Mouse (Mus musculus) hindbrain, postnatal 0 days (tissue): ENCODE data around the gene Hoxa10. TPM values are rescaled to one million over a fixed set of nuclear protein-coding genes. Genes with fewer than 3 reads are reported as not detected.

Source experiments
- ATAC-seq: fragments of 200-750 bp; cut with Nextera tagmentation; 2 replicates; pipeline ENCODE4 v1.8.0; 2017; ENCODE audit warnings: mild to moderate bottlenecking, moderate TSS enrichment, moderate library complexity
- DNase-seq: peaks from one replicate; pipeline ENCODE4 v3.0.0-alpha.2; 2015; ENCODE audit warnings: low spot score
- H3K27ac ChIP-seq: fragments of 300-500 bp; sonication (generic); 2 replicates; pipeline ENCODE4 v1.5.1; 2014; ENCODE audit warnings: mild to moderate bottlenecking
- H3K27me3 ChIP-seq: fragments of 300-500 bp; sonication (generic); 2 replicates; pipeline ENCODE4 v1.6.1; 2014; ENCODE audit warnings: low read length, mixed read lengths; ENCODE audit not compliant: insufficient read depth
- H3K36me3 ChIP-seq: fragments of 300-500 bp; sonication (generic); 2 replicates; pipeline ENCODE4 v1.6.1; 2014; ENCODE audit warnings: low read length, mixed read lengths; ENCODE audit not compliant: insufficient read depth
- H3K4me1 ChIP-seq: fragments of 300-500 bp; sonication (generic); 2 replicates; pipeline ENCODE4 v1.6.1; 2014; ENCODE audit warnings: antibody characterized with exemption, low read length, mixed read lengths; ENCODE audit not compliant: insufficient read depth
- H3K4me2 ChIP-seq: fragments of 300-500 bp; sonication (generic); 2 replicates; pipeline ENCODE4 v1.6.1; 2014; ENCODE audit warnings: low read depth, mild to moderate bottlenecking, low read length, moderate library complexity, mixed read lengths
- H3K4me3 ChIP-seq: fragments of 300-500 bp; sonication (generic); 2 replicates; pipeline ENCODE4 v1.5.1; 2014; ENCODE audit warnings: low read length
- H3K9ac ChIP-seq: fragments of 300-500 bp; sonication (generic); replicated peaks from 2 replicates; pipeline ENCODE4 v1.6.1; 2014; ENCODE audit warnings: mild to moderate bottlenecking, low read length, moderate library complexity, mixed read lengths
- H3K9me3 ChIP-seq: fragments of 300-500 bp; sonication (generic); 2 replicates; pipeline ENCODE4 v1.6.1; 2016; ENCODE audit warnings: low read length, mixed read lengths
- CTCF ChIP-seq: IDR thresholded peaks from 2 replicates; pipeline ENCODE4 v1.5.1; 2016; ENCODE audit warnings: antibody characterized with exemption, control low read depth, low read depth
- WGBS: fragments of 180-500 bp; shearing (Covaris S2); extraction: QIAGEN DNeasy Blood & Tissue Kit; methylation state at CpG from one replicate; pipeline ENCODE4 v1.1.7; 2014; 5-methylcytosine and 5-hydroxymethylcytosine counted together
- polyA plus RNA-seq: library from polyadenylated mRNA; unstranded; fragments of >200 nt; fragmentation: Nextera tagmentation; extraction: Ambion mirVana; gene quantifications from 2 replicates; pipeline ENCODE4 v1.2.1, GENCODE M21; 2015
- total RNA-seq: library from RNA; depleted of rRNA; stranded (reverse); fragments of >200 nt; gene quantifications from 2 replicates; pipeline ENCODE4 v1.2.3, GENCODE M21; 2014

The Hoxa10 gene
- total and polyA plus RNA-seq, 2 experiments from 2014 or later: not detected

GRCm38 (mm10) chr6:52267691-52268090, 27.0 kb upstream of the Hoxa10 start:
- TF ChIP-seq CTCF: no peak
- DNase-seq (no peak), ATAC-seq (no peak)
- Histone ChIP-seq H3K36me3 (no peaks in the 10 kb centered on the region), H3K27me3 (peaks cover 92% of the 10 kb centered on the region), H3K9ac (no peak overlapping the region), H3K27ac (no peak overlapping the region), H3K4me3 (no peak overlapping the region), H3K4me1 (no peaks in the 10 kb centered on the region), H3K4me2 (no peak overlapping the region), H3K9me3 (no peaks in the 10 kb centered on the region)
- WGBS: 10% methylated on average over 3 of the region's 3 CpGs

GRCm38 (mm10) chr6:52267221-52267620, 26.6 kb upstream of the Hoxa10 start:
- ATAC-seq (no peak), DNase-seq (no peak)
- no peaks in the 10 kb centered on the region for H3K4me1 ChIP-seq
- 16% methylated on average over 5 of the region's 5 CpGs for WGBS
- H3K27ac ChIP-seq: no peak overlapping the region
- no peak for TF ChIP-seq CTCF
- no peak overlapping the region for H3K4me2 ChIP-seq
- no peak overlapping the region for H3K4me3 ChIP-seq
- no peaks in the 10 kb centered on the region for H3K36me3 ChIP-seq
- no peaks in the 10 kb centered on the region for H3K9me3 ChIP-seq
- no peak overlapping the region for H3K9ac ChIP-seq
- H3K27me3 ChIP-seq: peaks cover 92% of the 10 kb centered on the region

GRCm38 (mm10) chr6:52266666-52266985, 26.0 kb upstream of the Hoxa10 start:
- DNase-seq (no peak), ATAC-seq (no peak)
- no peak overlapping the region for H3K4me2 ChIP-seq
- peaks cover 93% of the 10 kb centered on the region for H3K27me3 ChIP-seq
- no peaks in the 10 kb centered on the region for H3K36me3 ChIP-seq
- H3K9ac ChIP-seq: no peak overlapping the region
- TF ChIP-seq CTCF: no peak
- 4% methylated on average over 9 of the region's 9 CpGs for WGBS
- no peak overlapping the region for H3K4me3 ChIP-seq
- no peaks in the 10 kb centered on the region for H3K4me1 ChIP-seq
- H3K27ac ChIP-seq: no peak overlapping the region
- H3K9me3 ChIP-seq: no peaks in the 10 kb centered on the region

GRCm38 (mm10) chr6:52265913-52266665, 25.4 kb upstream of the Hoxa10 start:
- no peak for TF ChIP-seq CTCF
- Histone ChIP-seq H3K4me1 (no peaks in the 10 kb centered on the region), H3K27me3 (peaks cover 92% of the 10 kb centered on the region), H3K4me3 (no peak overlapping the region), H3K4me2 (no peak overlapping the region), H3K27ac (no peak overlapping the region), H3K9me3 (no peaks in the 10 kb centered on the region), H3K36me3 (no peaks in the 10 kb centered on the region), H3K9ac (no peak overlapping the region)
- WGBS: 2% methylated on average over 19 of the region's 19 CpGs
- ATAC-seq (no peak), DNase-seq (no peak)

GRCm38 (mm10) chr6:52265306-52265912, 24.8 kb upstream of the Hoxa10 start:
- Histone ChIP-seq H3K27ac (no peak overlapping the region), H3K9me3 (no peaks in the 10 kb centered on the region), H3K4me1 (no peaks in the 10 kb centered on the region), H3K4me2 (no peak overlapping the region), H3K36me3 (no peaks in the 10 kb centered on the region), H3K4me3 (no peak overlapping the region), H3K27me3 (peaks cover 90% of the 10 kb centered on the region), H3K9ac (no peak overlapping the region)
- ATAC-seq (no peak), DNase-seq (no peak)
- 3% methylated on average over 18 of the region's 18 CpGs for WGBS
- no peak for TF ChIP-seq CTCF

- no peak overlapping the region for H3K9ac ChIP-seq
- H3K27me3 ChIP-seq: peaks cover 83% of the 10 kb centered on the region
- H3K36me3 ChIP-seq: no peaks in the 10 kb centered on the region
- H3K4me3 ChIP-seq: no peak overlapping the region
- 4% methylated on average over 5 of the region's 5 CpGs for WGBS
- no peak overlapping the region for H3K4me2 ChIP-seq
- no peaks in the 10 kb centered on the region for H3K4me1 ChIP-seq
- H3K9me3 ChIP-seq: no peaks in the 10 kb centered on the region
- no peak for TF ChIP-seq CTCF
- H3K27ac ChIP-seq: no peak overlapping the region
- DNase-seq: no peak
- ATAC-seq: no peak
These were observed 23.6 kb upstream of the Hoxa10 start for GRCm38 (mm10) chr6:52264106-52264790.

GRCm38 (mm10) chr6:52263321-52263585, 22.6 kb upstream of the Hoxa10 start:
- no peak overlapping the region for H3K9ac ChIP-seq
- no peak overlapping the region for H3K4me3 ChIP-seq
- WGBS: 2% methylated on average over 6 of the region's 6 CpGs
- H3K4me1 ChIP-seq: no peaks in the 10 kb centered on the region
- H3K36me3 ChIP-seq: no peaks in the 10 kb centered on the region
- H3K4me2 ChIP-seq: no peak overlapping the region
- no peak overlapping the region for H3K27ac ChIP-seq
- ATAC-seq (no peak), DNase-seq (no peak)
- no peak for TF ChIP-seq CTCF
- H3K9me3 ChIP-seq: no peaks in the 10 kb centered on the region
- peaks cover 79% of the 10 kb centered on the region for H3K27me3 ChIP-seq
